Comparison of ENCODE assay signal across 8 mouse cellular contexts in genomic region chr4:116073146-116073545, GRCm38 (mm10). TPM values are rescaled to one million over a fixed set of nuclear protein-coding genes. Genes with fewer than 3 reads are reported as not detected.
A peak's percentile ranks its signal among the peaks of the same experiment; 100 is the strongest.
DNase-seq lines count a peak whose midpoint lies in the region; ATAC-seq and TF ChIP-seq lines count a peak whose summit lies in the region.

No protein-coding gene starts in this region.

- H3K4me2 ChIP-seq in liver, embryonic 14.5 days (ENCODE audit: low read depth): peak overlapping the region; percentile 94

- TF ChIP-seq EP300 in liver, embryonic 14.5 days (IDR thresholded peaks at IDR 0.05; ENCODE audit: low read depth): no peak

- H3K9ac ChIP-seq in liver, embryonic 14.5 days (replicated peaks): peak overlapping the region; percentile 43

- DNase-seq in embryo, embryonic 10 days (ENCODE audit: low spot score): peak; percentile 45
- DNase-seq in embryo, embryonic 9.5 days (ENCODE audit: extremely low spot score): no peak
- DNase-seq in A20 (ENCODE audit: low read depth, low spot score): peak; percentile 44
- DNase-seq in liver, embryonic 14.5 days (ENCODE audit: low read depth in 3 of 3, low spot score in 3 of 3): peak in 1 of 3 experiments; percentile 42
- no peak for DNase-seq in adrenal gland, postnatal 25 days
- DNase-seq in adrenal gland, adult 18-20 months (ENCODE audit: low spot score in 2 of 2): no peak
- no peak for DNase-seq in gastrocnemius, postnatal 4 days (ENCODE audit: low spot score in 2 of 2)

- H3K27ac ChIP-seq in embryonic fibroblast, embryonic 13.5 days (ENCODE audit: insufficient read depth, low read length): no peak overlapping the region
- H3K27ac ChIP-seq in liver, embryonic 14.5 days: no peak overlapping the region

- H3K36me3 ChIP-seq in liver, embryonic 14.5 days (replicated peaks; ENCODE audit: control insufficient read depth, insufficient read depth, low read depth): peaks cover 22% of the 10 kb centered on the region

- H3K9me3 ChIP-seq in liver, embryonic 14.5 days (ENCODE audit: control insufficient read depth, low read length): no peaks in the 10 kb centered on the region

- H3K4me3 ChIP-seq in embryonic fibroblast, embryonic 13.5 days (ENCODE audit: insufficient read depth, low read length): peak overlapping the region; percentile 24; the same call in 1 of the 2 replicates
- H3K4me3 ChIP-seq in liver, embryonic 14.5 days (ENCODE audit: insufficient read depth in 1 of 2, low read depth in 2 of 2, low read length in 2 of 2): peak overlapping the region; percentile 40 to 41

- TF ChIP-seq CTCF in embryonic fibroblast, embryonic 13.5 days (IDR thresholded peaks at IDR 0.05; ENCODE audit: borderline replicate concordance, insufficient read depth, low read length): no peak
- peak; percentile 59 for TF ChIP-seq CTCF in liver, embryonic 14.5 days (IDR thresholded peaks at IDR 0.05; ENCODE audit: low read depth)

- no peak for ATAC-seq in liver, embryonic 14.5 days (ENCODE audit: insufficient read depth)

- H3K4me1 ChIP-seq in embryonic fibroblast, embryonic 13.5 days (ENCODE audit: control insufficient read depth, insufficient read depth, low read length): peaks cover 2% of the 10 kb centered on the region
- peaks cover 20 to 21% of the 10 kb centered on the region in 2 experiments for H3K4me1 ChIP-seq in liver, embryonic 14.5 days (replicated peaks; ENCODE audit: control insufficient read depth in 2 of 2, insufficient read depth in 2 of 2, low read length in 1 of 2)

- TF ChIP-seq POLR2A in embryonic fibroblast, embryonic 13.5 days (IDR thresholded peaks at IDR 0.05; ENCODE audit: low read depth, low read length): no peak

- 46% methylated on average over 4 of the region's 4 CpGs for WGBS in liver, embryonic 14.5 days (ENCODE audit: insufficient replicate concordance)

- no peaks in the 10 kb centered on the region for H3K27me3 ChIP-seq in liver, embryonic 14.5 days (ENCODE audit: control insufficient read depth, insufficient read depth, low read length)

RNA-seq across cellular contexts. Expression of gene Uqcrh, which starts 1.7 kb away (rescaled TPM):
- polyA plus RNA-seq in embryonic fibroblast, embryonic 13.5 days (2011; ENCODE audit: insufficient read length, low read depth, missing spikeins): 360 and 404 TPM in 2 replicates
- polyA plus RNA-seq in liver, embryonic 14.5 days (2012; rRNA removed): 181 and 298 TPM in 2 replicates
- 426 and 440 TPM in 2 replicates for polyA plus RNA-seq in liver, embryonic 14.5 days (2014; fragmentation: Nextera tagmentation; extraction: Ambion mirVana)
- 491 and 520 TPM in 2 replicates for total RNA-seq in adrenal gland, postnatal 25 days (2021)
- 100 to 1,000 TPM; 565 to 864 TPM for total RNA-seq in adrenal gland, adult 18-20 months (2021)
- total RNA-seq in gastrocnemius, postnatal 4 days (2021): 100 to 1,000 TPM; 735 to 767 TPM

RNA-seq across cellular contexts. Expression of gene Lrrc41, which starts 1.9 kb away (rescaled TPM):
- 71.6 and 81.9 TPM in 2 replicates for polyA plus RNA-seq in embryonic fibroblast, embryonic 13.5 days (2011; ENCODE audit: insufficient read length, low read depth, missing spikeins)
- polyA plus RNA-seq in liver, embryonic 14.5 days (2012; rRNA removed): 13.4 and 14.5 TPM in 2 replicates
- polyA plus RNA-seq in liver, embryonic 14.5 days (2014; fragmentation: Nextera tagmentation; extraction: Ambion mirVana): 24.1 and 27.0 TPM in 2 replicates
- 55.5 and 62.9 TPM in 2 replicates for total RNA-seq in adrenal gland, postnatal 25 days (2021)
- 10 to 100 TPM; 73.7 to 81.7 TPM for total RNA-seq in adrenal gland, adult 18-20 months (2021)
- total RNA-seq in gastrocnemius, postnatal 4 days (2021): 10 to 100 TPM; 44.2 to 44.8 TPM

RNA-seq across cellular contexts. Expression of gene Nsun4, which starts 19.5 kb away (rescaled TPM):
- 13.0 and 17.6 TPM in 2 replicates for polyA plus RNA-seq in embryonic fibroblast, embryonic 13.5 days (2011; ENCODE audit: insufficient read length, low read depth, missing spikeins)
- polyA plus RNA-seq in liver, embryonic 14.5 days (2012; rRNA removed): 3.7 and 4.4 TPM in 2 replicates
- 7.0 and 8.6 TPM in 2 replicates for polyA plus RNA-seq in liver, embryonic 14.5 days (2014; fragmentation: Nextera tagmentation; extraction: Ambion mirVana)
- 29.0 and 29.3 TPM in 2 replicates for total RNA-seq in adrenal gland, postnatal 25 days (2021)
- 10 to 100 TPM; 28.3 to 29.9 TPM for total RNA-seq in adrenal gland, adult 18-20 months (2021)
- 10 to 100 TPM; 15.0 TPM for total RNA-seq in gastrocnemius, postnatal 4 days (2021)

RNA-seq across cellular contexts. Expression of gene Rad54l, which starts 50.3 kb away (rescaled TPM):
- polyA plus RNA-seq in embryonic fibroblast, embryonic 13.5 days (2011; ENCODE audit: insufficient read length, low read depth, missing spikeins): 7.6 and 12.9 TPM in 2 replicates
- polyA plus RNA-seq in liver, embryonic 14.5 days (2012; rRNA removed): 12.6 and 15.6 TPM in 2 replicates
- polyA plus RNA-seq in liver, embryonic 14.5 days (2014; fragmentation: Nextera tagmentation; extraction: Ambion mirVana): 24.4 and 26.0 TPM in 2 replicates
- total RNA-seq in adrenal gland, postnatal 25 days (2021): 2.9 and 3.9 TPM in 2 replicates
- total RNA-seq in adrenal gland, adult 18-20 months (2021): under 1 TPM; 0.32 to 0.93 TPM
- 1 to 10 TPM; 5.3 to 6.6 TPM for total RNA-seq in gastrocnemius, postnatal 4 days (2021)

RNA-seq across cellular contexts. Expression of gene Pomgnt1, which starts 50.5 kb away (rescaled TPM):
- 49.5 and 54.4 TPM in 2 replicates for polyA plus RNA-seq in embryonic fibroblast, embryonic 13.5 days (2011; ENCODE audit: insufficient read length, low read depth, missing spikeins)
- 7.5 and 8.8 TPM in 2 replicates for polyA plus RNA-seq in liver, embryonic 14.5 days (2012; rRNA removed)
- 10.3 and 10.7 TPM in 2 replicates for polyA plus RNA-seq in liver, embryonic 14.5 days (2014; fragmentation: Nextera tagmentation; extraction: Ambion mirVana)
- 64.0 and 65.8 TPM in 2 replicates for total RNA-seq in adrenal gland, postnatal 25 days (2021)
- 10 to 100 TPM; 57.0 to 65.1 TPM for total RNA-seq in adrenal gland, adult 18-20 months (2021)
- total RNA-seq in gastrocnemius, postnatal 4 days (2021): 10 to 100 TPM; 56.4 to 56.9 TPM

Comparison
In these comparisons a context has a peak if more than half of its experiments do, and no peak if none do; other contexts are left out.
1. DNase-seq: peak in embryo, embryonic 10 days (single experiment) and A20 (single experiment); none in embryo, embryonic 9.5 days (single experiment), adrenal gland, postnatal 25 days (single experiment), adrenal gland, adult 18-20 months (0 of 2) and gastrocnemius, postnatal 4 days (0 of 2).